Mouse (Mus musculus): ENCODE results near the gene Fbxo9. TPM values are rescaled to one million over a fixed set of nuclear protein-coding genes. Genes with fewer than 3 reads are reported as not detected.

The Fbxo9 gene
- polyA plus RNA-seq, 1 experiment from 2014 or later: 41.0 TPM

- DNase-seq (ENCODE audit: low spot score) (no peak), ATAC-seq (ENCODE audit: low FRiP score, low TSS enrichment) (no peak)
- Histone ChIP-seq H3K27me3 (ENCODE audit: control insufficient read depth, insufficient read depth, low read length) (no peaks in the 10 kb centered on the region), H3K9me3 (ENCODE audit: control insufficient read depth, low read length) (no peaks in the 10 kb centered on the region), H3K9ac (ENCODE audit: low read length) (no peak overlapping the region), H3K4me1 (replicated peaks; ENCODE audit: control insufficient read depth, insufficient read depth) (no peaks in the 10 kb centered on the region), H3K36me3 (ENCODE audit: control insufficient read depth, insufficient read depth, low read length) (no peaks in the 10 kb centered on the region), H3K4me2 (replicated peaks; ENCODE audit: low read depth) (no peak overlapping the region), H3K4me3 (ENCODE audit: low read depth, low read length) (no peak overlapping the region), H3K27ac (replicated peaks) (peak overlapping the region; percentile 24; the same call in 1 of the 2 replicates)
- WGBS: 79% methylated on average over 6 of the region's 6 CpGs
- TF ChIP-seq EP300 (optimal IDR thresholded peaks at IDR 0.05): no peak
- no peak for TF ChIP-seq CTCF (IDR thresholded peaks at IDR 0.05; ENCODE audit: low read depth)
Measured at GRCm38 (mm10) chr9:78124297-78124696, 15.4 kb upstream of the Fbxo9 start.

GRCm38 (mm10) chr9:78122939-78123712 lies 14.3 kb upstream of the Fbxo9 start:
- Histone ChIP-seq H3K9me3 (ENCODE audit: control insufficient read depth, low read length) (no peaks in the 10 kb centered on the region), H3K9ac (ENCODE audit: low read length) (no peak overlapping the region), H3K4me2 (replicated peaks; ENCODE audit: low read depth) (no peak overlapping the region), H3K4me3 (ENCODE audit: low read depth, low read length) (no peak overlapping the region), H3K4me1 (replicated peaks; ENCODE audit: control insufficient read depth, insufficient read depth) (no peaks in the 10 kb centered on the region), H3K36me3 (ENCODE audit: control insufficient read depth, insufficient read depth, low read length) (peaks cover 3% of the 10 kb centered on the region; the same call in 1 of the 2 replicates), H3K27me3 (ENCODE audit: control insufficient read depth, insufficient read depth, low read length) (no peaks in the 10 kb centered on the region), H3K27ac (replicated peaks) (no peak overlapping the region)
- 87% methylated on average over 7 of the region's 7 CpGs for whole genome bisulfite sequencing
- no peak for TF ChIP-seq EP300 (optimal IDR thresholded peaks at IDR 0.05)
- TF ChIP-seq CTCF (IDR thresholded peaks at IDR 0.05; ENCODE audit: low read depth): no peak
- no peak for ATAC-seq (ENCODE audit: low FRiP score, low TSS enrichment)
- DNase-seq (ENCODE audit: low spot score): no peak

- Histone ChIP-seq H3K4me2 (replicated peaks; ENCODE audit: low read depth) (no peak overlapping the region), H3K27me3 (ENCODE audit: control insufficient read depth, insufficient read depth, low read length) (no peaks in the 10 kb centered on the region), H3K27ac (replicated peaks) (peak overlapping the region; percentile 90), H3K36me3 (ENCODE audit: control insufficient read depth, insufficient read depth, low read length) (peaks cover 3% of the 10 kb centered on the region; the same call in 1 of the 2 replicates), H3K9ac (ENCODE audit: low read length) (no peak overlapping the region), H3K9me3 (ENCODE audit: control insufficient read depth, low read length) (no peaks in the 10 kb centered on the region), H3K4me1 (replicated peaks; ENCODE audit: control insufficient read depth, insufficient read depth) (no peaks in the 10 kb centered on the region), H3K4me3 (ENCODE audit: low read depth, low read length) (no peak overlapping the region)
- WGBS: 61% methylated on average over 6 of the region's 6 CpGs
- no peak for DNase-seq (ENCODE audit: low spot score)
- no peak for TF ChIP-seq CTCF (IDR thresholded peaks at IDR 0.05; ENCODE audit: low read depth)
- no peak for ATAC-seq (ENCODE audit: low FRiP score, low TSS enrichment)
Measured at GRCm38 (mm10) chr9:78121985-78122384, 13.1 kb upstream of the Fbxo9 start.

- Histone ChIP-seq H3K9me3 (ENCODE audit: control insufficient read depth, low read length) (no peaks in the 10 kb centered on the region), H3K4me1 (replicated peaks; ENCODE audit: control insufficient read depth, insufficient read depth) (no peaks in the 10 kb centered on the region), H3K27me3 (ENCODE audit: control insufficient read depth, insufficient read depth, low read length) (no peaks in the 10 kb centered on the region), H3K4me3 (ENCODE audit: low read depth, low read length) (no peak overlapping the region), H3K27ac (replicated peaks) (peak overlapping the region; percentile 90), H3K36me3 (ENCODE audit: control insufficient read depth, insufficient read depth, low read length) (peaks cover 6% of the 10 kb centered on the region; the same call in 1 of the 2 replicates), H3K4me2 (replicated peaks; ENCODE audit: low read depth) (no peak overlapping the region), H3K9ac (ENCODE audit: low read length) (peak overlapping the region; percentile 24; the same call in 1 of the 2 replicates)
- TF ChIP-seq CTCF (IDR thresholded peaks at IDR 0.05; ENCODE audit: low read depth): no peak
- no peak for TF ChIP-seq EP300 (optimal IDR thresholded peaks at IDR 0.05)
- WGBS: 57% methylated on average over 8 of the region's 8 CpGs
- ATAC-seq (ENCODE audit: low FRiP score, low TSS enrichment) (peak; percentile 76), DNase-seq (ENCODE audit: low spot score) (peak; percentile 74)
Measured at GRCm38 (mm10) chr9:78121358-78121757, 12.5 kb upstream of the Fbxo9 start.

GRCm38 (mm10) chr9:78117690-78118089 lies 8.8 kb upstream of the Fbxo9 start:
- Histone ChIP-seq H3K4me2 (replicated peaks; ENCODE audit: low read depth) (no peak overlapping the region), H3K4me1 (replicated peaks; ENCODE audit: control insufficient read depth, insufficient read depth) (no peaks in the 10 kb centered on the region), H3K27ac (replicated peaks) (peak overlapping the region; percentile 70), H3K27me3 (ENCODE audit: control insufficient read depth, insufficient read depth, low read length) (no peaks in the 10 kb centered on the region), H3K4me3 (ENCODE audit: low read depth, low read length) (no peak overlapping the region), H3K36me3 (ENCODE audit: control insufficient read depth, insufficient read depth, low read length) (peaks cover 6% of the 10 kb centered on the region; the same call in 1 of the 2 replicates), H3K9ac (ENCODE audit: low read length) (no peak overlapping the region), H3K9me3 (ENCODE audit: control insufficient read depth, low read length) (no peaks in the 10 kb centered on the region)
- TF ChIP-seq EP300 (optimal IDR thresholded peaks at IDR 0.05) (no peak), CTCF (IDR thresholded peaks at IDR 0.05; ENCODE audit: low read depth) (no peak)
- peak; percentile 65 for DNase-seq (ENCODE audit: low spot score)
- 63% methylated on average over 2 of the region's 2 CpGs for WGBS
- peak; percentile 90 for ATAC-seq (ENCODE audit: low FRiP score, low TSS enrichment)

GRCm38 (mm10) chr9:78115746-78116145 lies 6.9 kb upstream of the Fbxo9 start:
- H3K9ac ChIP-seq (ENCODE audit: low read length): no peak overlapping the region
- WGBS: 67% methylated on average over 9 of the region's 9 CpGs
- no peaks in the 10 kb centered on the region for H3K4me1 ChIP-seq (replicated peaks; ENCODE audit: control insufficient read depth, insufficient read depth)
- H3K27ac ChIP-seq (replicated peaks): peak overlapping the region; percentile 65
- peak overlapping the region; percentile 64 for H3K4me2 ChIP-seq (replicated peaks; ENCODE audit: low read depth)
- DNase-seq (ENCODE audit: low spot score) (no peak), ATAC-seq (ENCODE audit: low FRiP score, low TSS enrichment) (no peak)
- H3K36me3 ChIP-seq (ENCODE audit: control insufficient read depth, insufficient read depth, low read length): peaks cover 6% of the 10 kb centered on the region; the same call in 1 of the 2 replicates
- H3K4me3 ChIP-seq (ENCODE audit: low read depth, low read length): no peak overlapping the region
- no peaks in the 10 kb centered on the region for H3K9me3 ChIP-seq (ENCODE audit: control insufficient read depth, low read length)
- H3K27me3 ChIP-seq (ENCODE audit: control insufficient read depth, insufficient read depth, low read length): no peaks in the 10 kb centered on the region
- TF ChIP-seq EP300 (optimal IDR thresholded peaks at IDR 0.05): no peak
- no peak for TF ChIP-seq CTCF (IDR thresholded peaks at IDR 0.05; ENCODE audit: low read depth)
